Mouse (Mus musculus): Measurements from ENCODE around the gene Agmat.
A peak's percentile ranks its signal among the peaks of the same experiment; 100 is the strongest.

The Agmat gene

DNA sequence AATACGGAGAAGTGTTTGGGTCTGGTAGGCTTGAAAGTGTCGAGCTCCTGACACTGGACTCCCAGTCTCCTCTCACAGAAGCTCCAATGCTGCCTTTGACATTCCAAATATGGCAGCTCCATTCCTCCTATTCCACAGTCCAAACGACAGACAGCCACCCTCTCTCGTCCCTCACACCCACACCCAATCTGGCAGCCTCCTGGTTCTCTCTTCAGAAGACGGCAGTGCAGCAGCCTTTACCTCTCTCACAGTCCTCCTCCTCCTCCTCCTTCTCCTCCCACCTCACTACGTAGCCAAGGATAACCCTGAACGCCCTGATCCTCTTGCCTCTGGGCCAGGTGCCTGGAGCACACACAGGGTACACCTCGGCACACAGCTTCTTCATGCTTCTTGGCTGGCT, 33.4 kb downstream of the Agmat start:
- DNase-seq (ENCODE audit: low spot score in 2 of 2): no peak

DNA sequence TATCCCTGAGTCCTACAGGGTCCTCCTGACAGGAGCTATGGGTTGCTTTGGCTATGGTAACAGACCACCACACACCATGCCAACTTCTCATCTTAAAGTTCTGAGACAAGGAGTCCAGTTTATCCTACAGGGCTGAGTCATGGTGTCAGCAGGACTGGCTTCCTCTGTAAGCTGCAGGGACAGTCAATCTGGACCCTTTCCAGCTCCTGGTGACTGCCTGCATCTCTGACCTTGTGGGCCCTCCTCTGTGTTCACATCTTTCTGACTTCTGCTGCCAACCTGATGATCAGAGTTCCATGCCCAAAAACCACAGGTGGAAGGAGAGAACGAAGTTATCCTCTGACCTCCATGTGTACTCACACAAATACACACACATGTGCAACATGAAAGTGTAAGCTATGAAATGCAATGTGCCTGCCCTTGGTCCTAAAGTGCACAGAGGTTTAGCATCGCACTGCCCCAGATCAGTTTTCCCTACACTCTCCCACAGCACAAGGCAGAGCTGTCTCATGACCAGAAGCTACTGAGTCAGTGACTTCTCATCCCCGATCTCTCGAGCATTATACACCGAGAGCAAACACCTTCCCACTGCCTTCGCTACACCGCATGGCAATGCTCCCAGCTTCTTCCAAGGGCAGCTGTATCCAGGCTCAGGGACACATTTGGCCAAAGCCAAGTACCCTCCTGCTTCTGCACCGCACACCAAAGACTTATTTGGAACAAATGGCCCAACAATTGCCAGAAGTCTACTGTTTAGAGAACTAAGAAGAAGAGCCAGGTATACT, 34.9 kb downstream of the Agmat start:
- no peak for DNase-seq (ENCODE audit: low spot score in 2 of 2)

DNA sequence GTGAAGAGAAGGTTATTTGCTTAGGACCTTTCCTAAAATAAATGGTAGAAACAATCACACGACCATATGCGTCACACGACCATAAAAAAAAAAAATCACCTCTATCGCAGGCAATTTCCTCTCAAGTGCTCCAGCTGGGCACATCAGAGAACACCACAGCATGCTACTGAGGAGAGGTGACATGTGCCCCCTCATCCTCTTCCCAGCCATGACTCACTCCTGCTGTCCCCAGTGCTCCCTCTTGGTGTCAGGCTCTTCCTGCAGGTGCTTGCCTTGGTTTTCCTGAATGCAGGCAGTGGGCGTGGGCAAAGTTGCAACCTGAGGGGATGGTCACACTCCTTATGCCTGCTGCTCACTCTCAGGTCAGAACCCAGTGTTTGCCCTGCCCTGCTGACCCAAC, 38.4 kb downstream of the Agmat start:
- no peak for DNase-seq (ENCODE audit: low spot score in 2 of 2)

DNA sequence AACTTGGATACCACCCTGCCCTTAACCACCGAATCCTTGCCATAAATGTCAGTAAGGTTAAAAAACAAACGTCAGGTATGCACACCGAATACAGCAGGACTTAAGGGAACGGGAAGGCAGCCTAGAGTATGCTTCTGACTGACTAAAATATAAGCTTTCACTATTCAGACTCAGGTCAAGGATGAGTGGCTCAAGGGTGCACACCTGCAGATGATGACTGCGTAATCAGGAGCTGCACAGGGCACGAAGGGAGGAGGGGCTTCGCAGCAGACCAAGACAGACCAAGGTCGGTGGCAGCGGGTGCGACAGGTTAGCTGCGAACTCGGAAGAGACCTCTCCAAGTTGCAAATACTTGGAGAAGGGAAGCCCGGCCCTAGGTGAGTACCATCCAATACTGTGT, 39.7 kb downstream of the Agmat start:
- no peak for DNase-seq (ENCODE audit: low spot score in 2 of 2)

DNA sequence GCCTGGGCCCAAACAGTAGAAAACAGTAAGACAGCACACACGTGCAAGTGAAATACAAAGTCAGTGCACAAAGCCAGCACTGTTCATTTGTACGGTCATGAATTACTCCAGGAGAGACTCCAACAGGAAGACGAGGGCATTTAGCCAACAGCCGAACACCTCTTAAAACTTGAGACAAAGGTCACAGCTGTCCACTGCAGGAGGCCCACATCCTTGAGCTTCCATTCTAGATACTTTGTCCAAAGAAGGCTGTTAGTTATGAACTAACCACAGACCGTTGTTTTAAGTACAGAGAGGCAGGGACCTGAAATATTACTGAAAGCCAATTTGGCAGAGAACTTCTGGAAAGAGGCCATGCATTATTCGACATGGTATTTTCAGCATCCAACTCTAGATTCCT, 40.6 kb downstream of the Agmat start:
- DNase-seq (ENCODE audit: low spot score in 2 of 2): no peak

DNA sequence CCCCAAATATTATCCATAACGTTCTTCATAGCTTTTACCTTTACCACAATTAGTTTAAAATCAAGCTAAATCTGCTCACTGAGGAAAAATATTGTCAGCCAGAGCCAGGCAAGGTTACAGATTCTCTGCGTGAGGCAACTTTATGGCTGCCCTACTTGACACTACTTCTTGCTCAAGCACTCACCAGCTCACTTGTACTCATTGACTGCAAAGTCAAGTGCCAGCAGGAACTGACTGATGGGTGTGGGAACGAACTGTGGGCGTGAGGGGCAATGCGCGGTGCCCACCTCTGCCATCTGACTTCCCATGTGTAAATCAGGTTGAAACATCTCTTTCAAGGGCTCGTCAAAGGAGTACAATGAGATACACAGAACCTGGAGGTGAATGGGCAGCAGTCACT, 41.0 kb downstream of the Agmat start:
- DNase-seq (ENCODE audit: low spot score in 2 of 2): no peak

DNA sequence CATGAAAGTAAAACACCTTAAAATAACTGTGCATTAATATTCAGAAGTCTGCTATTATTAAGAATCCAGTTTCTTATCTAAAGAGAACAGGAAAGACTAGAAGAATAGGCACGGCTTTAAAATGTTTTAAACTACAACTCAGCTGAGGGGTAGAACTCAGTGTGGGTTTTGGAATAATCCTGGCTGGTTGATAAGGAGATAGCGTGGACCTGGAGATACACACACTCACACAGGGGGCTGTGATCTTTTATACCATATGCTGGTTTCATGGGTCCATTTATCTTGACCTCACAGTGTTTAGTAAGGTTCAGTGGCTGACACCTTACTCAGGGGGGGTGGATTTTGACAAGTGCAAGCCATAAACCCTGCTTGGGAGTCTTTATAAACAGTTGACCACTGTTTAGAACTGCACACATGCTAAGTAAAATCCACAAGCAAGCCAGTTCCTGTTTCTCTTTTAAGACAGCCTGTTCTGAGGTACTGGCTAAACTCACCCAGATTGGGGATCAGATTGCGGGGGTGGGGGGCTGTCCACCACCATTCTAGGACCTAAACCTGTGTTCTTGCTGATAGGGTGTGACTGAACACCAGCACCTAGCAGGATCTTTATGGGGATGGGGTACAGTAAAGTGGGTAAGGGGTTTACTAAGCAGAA, 43.2 kb downstream of the Agmat start:
- no peak for DNase-seq (ENCODE audit: low spot score in 2 of 2)

DNA sequence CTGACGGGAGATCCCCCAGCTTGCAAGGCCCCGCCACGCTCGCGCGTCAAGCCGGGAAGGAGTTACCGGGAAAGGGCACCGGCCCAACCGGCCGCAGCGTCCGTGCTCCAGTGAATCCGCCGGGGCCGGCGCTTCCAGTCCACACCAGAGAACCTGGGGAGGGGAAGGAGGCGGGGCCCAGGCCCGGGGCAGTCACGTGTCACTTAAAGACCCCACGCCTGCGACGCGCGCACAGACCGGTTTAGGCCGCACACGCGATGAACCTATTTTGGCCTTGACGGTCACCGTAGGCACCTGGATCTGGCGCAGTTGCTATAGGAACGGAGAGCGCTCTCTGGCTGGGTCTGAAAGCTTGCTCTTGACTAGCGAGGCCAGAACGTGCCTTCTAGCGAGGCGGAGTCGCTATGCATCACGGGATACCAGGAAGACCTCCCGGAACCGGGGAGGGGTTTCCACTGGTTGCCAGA, 44.1 kb downstream of the Agmat start, which contains the start of gene Dnajc16:
Dnajc16 (minus strand) TSS at position 408 of the 467 bp plus-strand sequence.
- peak; percentile 93 to 95 for DNase-seq (ENCODE audit: low spot score in 2 of 2)

DNA sequence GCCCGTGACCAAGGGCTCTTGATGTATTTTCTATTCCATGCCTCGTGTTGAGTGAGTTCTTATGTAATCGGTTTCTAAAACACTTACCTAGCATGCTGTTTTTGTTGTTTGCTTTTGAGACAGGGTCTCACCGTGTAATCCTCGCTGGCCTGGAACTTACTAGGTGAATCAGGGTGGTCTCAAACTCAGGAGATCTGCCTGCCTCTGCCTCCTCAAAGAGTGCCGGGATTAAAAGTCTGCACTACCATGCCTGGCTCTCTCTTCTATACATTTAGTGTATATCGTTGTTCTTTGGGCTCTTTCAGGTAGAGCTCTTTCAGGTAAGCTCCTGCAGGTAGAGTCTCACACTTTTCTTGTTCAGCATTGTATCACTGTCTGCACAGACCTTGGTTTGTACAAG, 45.0 kb downstream of the Agmat start:
- DNase-seq (ENCODE audit: low spot score in 2 of 2): no peak

DNA sequence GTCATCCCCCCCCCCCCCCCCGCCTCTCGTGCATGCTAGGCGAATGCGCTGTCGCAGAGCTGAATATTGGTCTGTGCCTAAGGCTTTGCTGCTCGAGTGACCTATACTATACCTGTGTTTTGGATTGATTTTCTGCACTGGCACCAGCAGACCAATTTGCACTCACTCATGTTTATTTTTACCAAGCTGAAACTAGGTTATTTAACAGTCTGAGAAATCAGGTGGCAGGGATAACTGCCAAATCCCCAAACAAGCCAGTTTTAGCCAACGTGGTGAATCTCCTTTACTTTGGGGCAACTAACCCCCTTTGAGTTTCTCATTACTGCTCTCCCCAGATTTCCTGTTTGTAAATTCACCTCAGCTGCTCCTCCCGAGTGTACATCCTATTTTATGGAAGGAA, 45.5 kb downstream of the Agmat start:
- no peak for DNase-seq (ENCODE audit: low spot score in 2 of 2)

DNA sequence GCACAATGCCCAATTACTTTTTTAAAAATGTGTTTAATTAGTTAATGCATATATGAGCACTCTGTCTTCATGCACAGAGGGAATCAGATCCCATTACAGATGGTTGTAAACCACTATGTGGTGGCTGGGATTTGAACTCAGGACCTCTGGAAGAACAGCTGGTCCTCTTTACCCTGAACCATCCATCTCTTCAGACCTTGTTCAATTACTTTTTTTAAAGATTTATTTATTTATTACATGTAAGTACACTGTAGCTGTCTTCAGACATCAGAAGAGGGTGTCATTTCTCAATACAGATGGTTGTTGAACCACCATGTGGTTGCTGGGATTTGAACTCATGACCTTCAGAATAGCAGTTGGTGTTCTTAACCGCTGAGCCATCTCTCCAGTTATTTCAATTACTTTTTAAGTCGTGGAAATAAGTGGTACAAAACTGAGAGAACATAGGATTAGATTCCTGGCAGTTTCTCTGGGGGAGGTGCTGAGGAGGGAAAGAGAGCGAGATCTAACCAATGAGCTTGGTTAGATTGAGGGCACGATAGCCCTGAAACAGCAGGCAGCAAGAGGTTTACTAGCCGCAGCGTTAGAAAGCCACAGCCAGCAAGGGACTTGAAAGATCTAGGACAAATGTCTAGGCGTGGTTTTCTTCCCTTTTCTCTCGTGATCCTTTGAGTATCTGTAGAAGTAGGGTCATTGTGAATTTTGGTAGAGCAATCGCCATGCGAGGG, 46.2 kb downstream of the Agmat start:
- DNase-seq (ENCODE audit: low spot score in 2 of 2): peak in 1 of 2 experiments; percentile 18

DNA sequence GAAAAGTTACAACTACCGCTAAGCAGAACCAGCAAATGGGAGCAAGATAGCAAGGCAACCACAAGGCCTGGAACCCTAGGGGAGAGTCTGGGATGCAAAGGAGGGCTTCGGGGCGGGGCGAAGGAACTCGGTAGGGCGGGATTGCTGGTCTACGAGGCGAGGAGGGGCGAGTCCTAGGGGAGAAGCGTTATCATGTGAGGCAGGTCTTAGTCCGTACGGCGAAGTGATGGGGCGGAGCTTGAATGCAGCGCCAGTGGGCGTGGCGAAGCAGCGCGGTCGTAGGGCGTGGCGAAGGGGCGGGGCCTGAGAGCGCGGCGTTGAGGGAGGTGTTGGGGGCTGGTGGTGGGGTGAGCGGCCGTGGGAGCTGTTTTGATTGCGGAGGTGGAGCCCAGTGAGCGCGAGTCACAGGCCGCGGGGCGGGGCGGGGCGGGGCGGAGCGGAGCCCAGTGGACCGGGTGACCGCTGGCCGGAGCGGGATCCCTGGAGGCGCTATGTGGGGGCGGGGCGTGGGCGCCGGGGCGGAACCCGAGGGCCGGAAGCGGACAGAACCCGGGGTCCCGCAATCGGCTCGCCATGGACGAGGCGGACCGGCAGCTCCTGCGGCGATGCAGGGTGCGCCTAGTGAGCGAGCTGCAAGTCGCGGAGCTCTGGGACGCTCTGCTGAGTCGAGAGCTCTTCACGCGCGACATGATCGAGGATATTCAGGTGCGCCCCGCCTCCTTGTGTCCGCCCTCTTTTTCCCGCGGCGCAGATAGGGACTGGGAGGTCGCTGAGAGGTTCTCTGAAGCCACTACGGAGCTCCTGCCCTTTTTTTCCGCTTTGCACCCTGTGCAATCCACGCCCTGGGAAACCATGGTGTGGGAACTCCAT, 47.0 kb downstream of the Agmat start, which contains the start of gene Casp9:
Casp9 (plus strand) TSS at position 331 of the 870 bp plus-strand sequence.
- DNase-seq (ENCODE audit: low spot score in 2 of 2): peak; percentile 95 to 98

DNA sequence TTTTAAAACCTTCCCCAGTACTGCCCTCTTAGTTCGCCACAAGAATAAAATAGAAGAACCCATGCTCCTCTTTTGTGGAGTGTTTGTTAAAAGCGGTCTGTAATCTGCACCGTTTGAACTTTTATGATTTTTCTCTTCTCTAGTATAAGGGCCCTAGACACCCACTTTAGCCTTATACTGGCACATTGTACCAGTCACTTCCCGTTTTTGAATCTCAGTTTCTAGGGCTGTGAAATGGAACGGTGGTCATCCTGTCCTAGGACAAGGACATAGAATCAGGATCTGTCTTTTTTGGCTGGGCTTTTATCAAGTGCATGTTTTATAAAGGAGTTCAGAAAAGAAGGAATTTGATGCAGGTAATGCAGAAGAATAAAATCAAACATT, 47.7 kb downstream of the Agmat start:
- DNase-seq (ENCODE audit: low spot score in 2 of 2): no peak

DNA sequence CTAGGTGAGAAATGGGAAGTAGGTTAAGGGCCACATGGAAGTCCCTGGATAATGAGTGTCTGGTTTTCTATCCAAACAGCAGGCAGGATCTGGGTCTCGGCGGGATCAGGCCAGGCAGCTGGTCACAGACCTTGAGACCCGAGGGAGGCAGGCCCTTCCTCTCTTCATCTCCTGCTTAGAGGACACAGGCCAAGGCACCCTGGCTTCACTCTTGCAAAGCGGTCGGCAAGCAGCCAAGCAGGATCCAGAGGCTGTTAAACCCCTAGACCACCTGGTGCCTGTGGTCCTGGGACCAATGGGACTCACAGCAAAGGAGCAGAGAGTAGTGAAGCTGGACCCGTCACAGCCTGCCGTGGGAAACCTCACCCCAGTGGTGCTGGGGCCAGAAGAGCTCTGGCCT, 49.9 kb downstream of the Agmat start:
- no peak for DNase-seq (ENCODE audit: low spot score in 2 of 2)

DNA sequence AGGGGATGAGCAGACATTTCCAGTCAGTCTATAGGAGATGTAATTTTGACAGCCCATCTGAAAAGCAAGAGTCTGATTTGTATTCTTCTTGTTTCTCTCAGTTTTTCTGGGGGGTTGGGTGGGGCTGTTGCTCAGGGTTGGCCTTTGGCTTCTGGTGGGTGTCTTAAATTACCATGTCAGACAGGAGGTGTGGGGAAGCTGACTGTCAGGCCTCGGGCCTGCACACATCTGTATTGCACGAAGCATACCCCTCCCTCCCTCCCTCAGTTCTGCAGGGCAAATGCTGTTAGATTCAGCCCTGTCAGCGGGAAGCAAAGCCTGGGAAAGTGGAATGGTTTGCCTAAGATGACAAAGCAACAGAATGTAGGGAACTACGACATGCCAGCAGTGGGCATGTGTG, 50.5 kb downstream of the Agmat start:
- no peak for DNase-seq (ENCODE audit: low spot score in 2 of 2)

DNA sequence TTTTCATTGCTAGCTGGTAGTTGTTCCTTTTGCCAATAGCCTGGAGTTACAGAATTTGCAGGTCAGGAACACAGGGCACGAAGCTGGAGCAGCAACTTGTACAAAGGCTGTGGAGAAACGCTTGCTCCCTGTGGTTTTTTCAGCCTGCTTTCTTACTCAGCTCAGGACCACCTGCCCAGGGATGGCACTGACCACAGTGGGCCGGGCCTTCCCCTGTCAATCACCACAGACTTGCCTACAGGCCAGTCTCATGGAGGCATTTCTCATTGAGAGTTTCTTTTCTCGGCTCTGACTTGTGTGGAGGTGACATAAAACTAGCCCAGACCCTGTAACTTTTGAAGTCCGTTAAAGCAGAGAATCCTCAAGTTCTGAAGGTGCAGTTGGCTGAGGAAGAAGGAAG, 51.1 kb downstream of the Agmat start:
- no peak for DNase-seq (ENCODE audit: low spot score in 2 of 2)

DNA sequence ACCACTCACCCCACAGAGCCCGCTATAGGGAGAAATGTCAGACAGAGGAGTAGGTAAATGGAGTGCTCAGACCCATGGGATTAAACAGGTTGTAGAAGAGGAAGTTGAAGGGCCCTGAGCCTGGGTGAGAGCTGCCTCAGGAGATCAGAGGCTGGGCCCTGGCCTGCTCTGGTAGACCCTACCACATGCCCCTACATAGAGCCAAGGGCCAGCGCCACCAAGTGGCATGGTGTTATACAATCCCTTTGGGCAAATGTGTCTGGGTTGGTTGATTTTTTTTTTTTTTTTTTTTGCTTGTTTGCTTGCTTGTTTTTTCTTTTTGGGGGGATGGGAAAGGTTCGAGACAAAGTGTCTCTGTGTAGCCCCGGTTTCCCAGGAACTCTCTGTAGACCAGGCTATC, 57.6 kb downstream of the Agmat start:
- no peak for DNase-seq (ENCODE audit: low spot score in 2 of 2)

DNA sequence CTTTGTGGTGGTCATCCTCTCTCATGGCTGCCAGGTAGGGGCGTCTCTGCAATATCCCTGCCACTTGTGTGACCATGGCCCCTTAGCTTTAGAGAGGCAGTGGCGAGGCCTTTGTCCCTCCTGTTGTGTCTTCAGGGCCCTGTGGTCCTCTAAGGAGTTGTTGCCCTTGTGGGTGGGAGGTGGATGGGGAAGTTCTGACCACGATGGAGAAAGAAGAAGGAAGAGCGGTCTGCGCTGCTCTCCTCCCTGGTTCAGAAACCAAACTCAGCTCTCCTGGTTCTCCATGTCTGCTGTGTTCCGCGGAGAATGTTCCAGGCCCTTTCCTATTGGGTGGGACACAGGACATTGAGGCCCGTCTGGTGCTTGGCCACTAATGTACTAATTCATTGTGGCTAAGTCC, 59.4 kb downstream of the Agmat start:
- DNase-seq (ENCODE audit: low spot score in 2 of 2): no peak
